Mouse (Mus musculus): ENCODE data around the gene Napepld. TPM values are rescaled to one million over a fixed set of nuclear protein-coding genes. Genes with fewer than 3 reads are reported as not detected.

The Napepld gene
- polyA plus RNA-seq, 1 experiment from 2014 or later, result 3.9 TPM

Other genes starting within 250 kb of the Napepld start
- 0.59 and 9.9 TPM in 2 replicates for gene Lrrc17, start 157.8 kb downstream of the Napepld start, polyA plus RNA-seq (2014; fragmentation: Nextera tagmentation; extraction: Ambion mirVana)
- 0.09 and 0.47 TPM in 2 replicates for gene Fbxl13, start 55.8 kb downstream of the Napepld start, polyA plus RNA-seq (2014; fragmentation: Nextera tagmentation; extraction: Ambion mirVana)
- gene Armc10, start 55.6 kb downstream of the Napepld start, polyA plus RNA-seq (2014; fragmentation: Nextera tagmentation; extraction: Ambion mirVana), result 73.7 and 85.6 TPM in 2 replicates
- 72.5 and 88.4 TPM in 2 replicates for gene Pmpcb, start 35.7 kb upstream of the Napepld start, polyA plus RNA-seq (2014; fragmentation: Nextera tagmentation; extraction: Ambion mirVana)
- gene Dnajc2, start 83.9 kb upstream of the Napepld start, polyA plus RNA-seq (2014; fragmentation: Nextera tagmentation; extraction: Ambion mirVana), result 75.4 and 76.2 TPM in 2 replicates
- 176 and 187 TPM in 2 replicates for gene Psmc2, start 83.9 kb upstream of the Napepld start, polyA plus RNA-seq (2014; fragmentation: Nextera tagmentation; extraction: Ambion mirVana)
- gene Slc26a5, start 164.2 kb upstream of the Napepld start, polyA plus RNA-seq (2014; fragmentation: Nextera tagmentation; extraction: Ambion mirVana), result 0.23 and 0.34 TPM in 2 replicates

All from midbrain, embryonic 14.5 days (tissue).